Mouse (Mus musculus): Measurements from ENCODE around the gene Acsl1. TPM values are rescaled to one million over a fixed set of nuclear protein-coding genes. Genes with fewer than 3 reads are reported as not detected.

Acsl1 gene
- 17.8 TPM for total RNA-seq (2023)

GRCm38 (mm10) chr8:46470792-46471781 is at the start of gene Acsl1:
Gene Acsl1, plus strand, starts transcription at chr8:46471037.

GRCm38 (mm10) chr8:46551615-46552440 is 81.0 kb downstream of the Acsl1 start, which contains the start of gene Cenpu:
Gene Cenpu, plus strand, starts transcription at chr8:46552028.

Other genes with a start within 250 kb of the Acsl1 start
- not detected for gene Helt, start 176.4 kb upstream of the Acsl1 start, total RNA-seq (2023)
- gene Cenpu, start 81.0 kb downstream of the Acsl1 start, total RNA-seq (2023): 2.8 TPM
- 20.6 TPM for gene Primpol, start 146.2 kb downstream of the Acsl1 start, total RNA-seq (2023)
- gene Casp3, start 146.3 kb downstream of the Acsl1 start, total RNA-seq (2023): 12.6 TPM